Mouse (Mus musculus): ENCODE measurements around the gene Frs3. TPM values are rescaled to one million over a fixed set of nuclear protein-coding genes. Genes with fewer than 3 reads are reported as not detected.
"Not testable (repeated sequence)": the region's sequence is repeated elsewhere in the genome, so short reads cannot be mapped to it uniquely, and the experiment has no call there.

Gene Frs3
- under 1 TPM; 0.16 to 0.49 TPM for polyA plus RNA-seq (2017; shearing (Covaris generic))

DNA sequence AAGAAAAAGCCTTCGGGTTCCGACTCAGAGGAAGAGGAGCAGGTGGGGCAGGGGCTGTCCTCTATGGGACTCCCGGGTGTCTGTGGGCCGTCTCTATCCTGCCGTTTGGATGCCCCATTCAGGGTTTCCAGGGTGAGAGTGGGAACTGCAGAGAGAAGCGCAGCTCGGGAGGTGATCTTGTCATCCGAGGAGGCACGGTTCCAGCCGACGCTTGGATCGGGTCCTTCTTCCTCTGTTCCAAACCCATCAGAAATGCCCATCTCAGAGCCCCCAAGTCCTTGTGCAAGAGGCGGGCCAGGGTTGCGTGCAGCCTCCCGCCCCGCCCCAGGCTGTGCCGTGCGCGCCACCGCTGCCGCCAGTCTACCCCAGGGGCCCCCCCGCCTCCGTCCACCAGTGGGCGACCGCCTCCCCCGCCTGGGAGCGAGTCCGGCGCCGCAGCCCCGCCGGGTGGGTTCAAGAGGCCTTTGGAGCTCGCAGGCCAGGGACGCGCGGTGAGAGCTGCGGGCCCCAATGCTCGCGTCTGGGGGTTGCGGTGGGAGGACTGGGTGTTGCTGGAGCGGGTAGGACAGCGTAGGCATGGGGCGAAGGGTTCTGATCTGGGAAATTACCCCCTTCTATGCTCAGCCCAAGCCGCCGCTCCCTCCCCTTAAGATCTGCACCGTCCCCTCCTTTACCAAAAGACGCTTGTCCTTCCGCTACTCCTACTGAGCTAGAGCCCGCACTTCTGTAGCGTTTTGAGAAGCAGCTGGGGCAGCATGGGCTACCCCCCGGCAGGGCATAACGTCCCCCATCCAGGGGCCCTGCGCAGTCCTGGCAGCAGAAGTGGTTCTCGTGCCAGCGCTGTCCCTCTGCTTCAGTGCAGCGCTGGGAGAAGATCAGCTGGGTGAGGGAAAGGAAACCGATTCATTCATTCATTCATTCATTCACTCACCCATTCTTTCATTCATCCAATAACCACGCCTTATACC is at the start of gene Frs3:
Gene Frs3 (plus strand): TSS at position 423 of the 968 bp plus-strand sequence.
- ATAC-seq: peak; percentile 10

DNA sequence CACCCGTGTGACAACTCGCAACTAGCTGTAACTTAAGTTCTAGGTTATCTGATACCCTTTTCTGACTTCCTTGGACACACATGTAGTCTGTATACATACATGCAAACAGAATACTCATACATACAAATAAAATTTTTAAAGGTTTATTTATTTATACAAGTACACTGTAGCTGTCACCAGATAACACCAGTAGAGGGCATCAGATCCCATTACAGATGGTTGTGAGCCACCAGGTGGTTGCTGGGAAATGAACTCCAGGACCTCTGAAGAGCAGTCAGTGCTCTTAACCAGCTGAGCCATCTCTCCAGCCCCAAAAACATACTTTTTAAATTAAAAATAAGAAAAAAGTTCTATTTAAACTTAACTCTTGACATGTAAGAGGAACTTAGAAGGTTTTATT is 45.8 kb upstream of the Frs3 start:
- no peak for ATAC-seq

DNA sequence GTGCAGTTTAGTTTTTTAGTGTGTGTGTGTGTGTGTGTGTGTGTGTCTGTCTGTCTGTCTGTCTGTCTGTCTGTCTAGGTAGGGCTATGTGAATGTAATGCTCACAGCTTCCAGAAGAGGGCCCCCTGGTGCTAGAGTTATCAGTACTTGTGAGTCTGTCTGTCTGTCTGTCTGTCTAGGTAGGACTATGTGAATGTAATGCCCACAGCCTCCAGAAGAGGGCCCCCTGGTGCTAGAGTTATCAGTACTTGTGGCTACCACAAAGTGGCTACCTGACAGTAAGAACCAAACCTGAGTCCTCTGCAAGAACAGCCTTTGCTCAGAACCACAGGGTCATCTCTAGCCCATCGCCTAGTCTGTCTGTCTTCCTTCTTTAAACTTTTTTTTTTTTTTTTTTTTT is 42.1 kb upstream of the Frs3 start:
- no peak for ATAC-seq

DNA sequence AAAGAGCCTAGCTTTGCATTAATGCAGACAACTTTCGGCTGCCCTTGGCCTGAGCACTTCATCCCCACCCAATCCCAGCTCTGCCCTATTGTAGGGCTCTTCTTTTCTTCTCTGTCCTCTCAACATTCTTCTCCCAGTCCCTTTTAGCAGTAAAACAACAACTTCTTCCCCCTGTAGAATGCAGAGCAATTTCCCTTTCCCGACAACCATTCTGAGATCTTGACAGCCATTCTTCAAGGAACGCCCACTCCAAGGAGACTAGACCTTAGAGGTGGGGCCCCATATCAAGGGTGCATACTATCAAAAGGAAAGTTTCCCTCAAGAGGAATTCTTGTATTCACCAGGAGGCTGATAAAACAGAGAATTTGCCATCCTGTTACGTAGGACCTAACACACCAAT is 39.9 kb upstream of the Frs3 start:
- no peak for ATAC-seq

DNA sequence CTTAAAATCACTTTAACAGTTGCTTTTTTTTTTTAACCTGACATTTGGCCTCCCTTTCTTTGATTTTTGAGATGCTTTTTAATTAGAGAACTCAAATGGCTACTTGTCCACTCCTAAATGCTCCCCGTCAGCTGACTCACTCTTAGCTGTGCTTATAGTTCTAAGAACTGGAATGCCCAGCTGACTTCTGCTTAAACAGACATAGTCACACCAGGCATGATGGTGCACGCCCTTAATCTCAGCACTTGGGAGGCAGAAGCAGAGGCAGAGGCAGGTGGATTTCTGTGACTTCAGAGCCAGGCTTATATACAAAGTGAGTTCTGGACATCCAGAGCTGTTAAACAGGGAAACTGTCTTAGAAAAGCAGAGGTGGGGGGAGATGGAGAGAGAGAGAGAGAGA is 36.9 kb upstream of the Frs3 start:
- ATAC-seq: no peak

DNA sequence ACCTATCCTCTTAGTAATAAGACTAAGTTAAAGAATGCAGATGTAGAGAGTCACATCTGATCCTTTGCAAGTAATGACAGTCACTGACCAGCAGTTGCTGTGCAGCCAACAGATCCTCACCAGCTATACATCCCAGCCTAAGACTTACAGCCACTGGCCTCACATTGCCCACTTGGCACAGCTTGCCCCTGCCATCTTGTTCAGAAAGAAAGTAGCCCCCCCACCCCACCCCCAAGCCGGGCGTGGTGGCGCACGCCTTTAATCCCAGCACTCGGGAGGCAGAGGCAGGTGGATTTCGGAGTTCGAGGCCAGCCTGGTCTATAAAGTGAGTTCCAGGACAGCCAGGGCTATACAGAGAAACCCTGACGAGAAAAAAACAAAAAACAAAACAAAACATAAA is 34.5 kb upstream of the Frs3 start:
- ATAC-seq: not testable (repeated sequence)

DNA sequence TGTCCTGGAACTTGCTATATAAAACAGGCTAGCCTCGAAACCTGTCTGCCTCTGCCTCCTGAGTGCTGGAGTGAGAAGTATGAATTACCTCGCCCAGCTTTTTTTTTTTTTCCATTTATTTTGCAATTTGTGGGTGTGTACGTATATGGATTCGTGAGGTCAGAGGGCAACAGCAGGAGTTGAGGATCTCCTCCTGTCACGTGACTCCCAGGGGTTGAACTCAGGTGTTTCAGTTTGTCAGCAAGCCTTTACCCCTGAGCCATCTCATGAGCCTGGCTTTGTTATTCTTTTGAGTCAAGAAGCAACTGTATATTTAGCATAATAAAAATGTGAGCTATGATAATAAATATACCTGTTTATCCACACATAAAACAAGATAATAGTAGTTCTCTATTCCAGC is 33.1 kb upstream of the Frs3 start:
- ATAC-seq: no peak

DNA sequence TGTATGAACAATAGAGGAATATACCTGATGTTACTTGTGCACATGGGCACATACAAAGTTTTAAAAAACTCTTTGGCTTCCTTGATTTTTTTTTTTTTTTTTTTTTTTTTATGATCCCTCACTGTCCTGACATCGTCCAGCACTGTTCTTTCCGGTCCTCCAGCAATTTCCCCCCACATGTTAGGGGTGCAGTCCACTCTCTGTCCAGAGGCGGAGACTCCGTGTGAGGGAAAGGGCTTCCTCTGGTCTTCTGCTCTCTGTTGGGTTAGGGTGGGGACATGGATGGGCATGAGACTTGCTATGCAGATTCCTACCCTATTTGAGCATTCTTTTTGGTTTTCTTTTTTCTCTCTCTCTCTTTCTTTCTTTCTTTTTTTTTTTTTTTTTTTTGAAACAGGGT is 30.9 kb upstream of the Frs3 start:
- ATAC-seq: no peak

DNA sequence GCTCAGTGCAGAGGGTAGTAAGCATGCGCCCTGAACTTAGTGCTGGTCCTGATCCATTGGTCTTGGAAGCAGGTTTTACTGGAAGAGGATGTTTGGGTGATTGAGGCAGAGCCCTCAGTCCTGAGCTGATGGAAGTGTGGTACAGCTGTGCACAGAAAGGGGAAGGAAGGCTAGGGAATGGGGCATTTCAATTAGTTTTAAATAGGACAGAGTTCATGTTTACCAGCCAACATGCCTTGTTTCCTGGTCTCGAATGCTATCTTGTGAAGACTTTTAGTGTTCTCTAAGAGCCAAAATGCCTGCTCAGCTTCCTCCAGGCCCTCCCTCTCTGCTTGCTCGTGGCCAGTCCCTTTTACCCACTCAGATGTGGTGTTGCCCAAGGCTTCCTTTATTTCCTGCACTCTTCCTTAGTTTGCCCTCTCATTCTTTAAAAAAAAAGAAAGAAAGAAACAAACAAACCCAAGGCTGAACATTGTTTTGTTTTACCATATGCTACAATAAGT is 30.0 kb upstream of the Frs3 start:
- no peak for ATAC-seq

DNA sequence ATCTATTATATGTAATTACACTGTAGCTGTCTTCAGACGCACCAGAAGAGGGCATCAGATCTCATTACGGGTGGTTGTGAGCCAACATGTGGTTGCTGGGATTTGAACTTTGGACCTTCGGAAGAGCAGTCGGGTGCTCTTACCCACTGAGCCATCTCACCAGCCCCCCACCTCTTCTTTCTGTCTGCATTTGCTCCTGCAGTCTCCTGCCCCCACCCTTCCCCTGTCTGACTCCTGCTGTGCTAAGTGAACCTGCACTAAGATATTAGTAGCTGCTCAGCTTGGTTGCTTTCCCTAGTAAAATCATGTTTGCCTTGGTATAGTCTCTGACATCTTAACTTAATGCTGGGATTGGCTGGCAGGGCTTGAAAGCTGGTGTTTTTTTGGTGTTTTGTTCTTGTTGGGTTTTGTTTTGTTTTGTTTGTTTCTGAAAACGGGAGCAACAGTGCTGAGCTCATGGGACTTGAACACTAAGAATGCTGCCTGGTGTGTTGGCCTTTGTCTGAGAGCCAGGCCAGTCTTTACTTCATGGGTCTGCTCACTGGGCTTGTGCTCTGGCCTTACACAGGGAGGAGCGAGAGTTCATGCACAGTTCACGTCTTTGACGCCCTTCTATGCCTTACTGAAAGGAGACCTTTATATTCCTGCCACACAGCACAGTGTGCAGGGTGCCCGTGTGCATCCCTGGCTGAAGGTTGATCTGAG is 25.7 kb upstream of the Frs3 start:
- ATAC-seq: no peak

DNA sequence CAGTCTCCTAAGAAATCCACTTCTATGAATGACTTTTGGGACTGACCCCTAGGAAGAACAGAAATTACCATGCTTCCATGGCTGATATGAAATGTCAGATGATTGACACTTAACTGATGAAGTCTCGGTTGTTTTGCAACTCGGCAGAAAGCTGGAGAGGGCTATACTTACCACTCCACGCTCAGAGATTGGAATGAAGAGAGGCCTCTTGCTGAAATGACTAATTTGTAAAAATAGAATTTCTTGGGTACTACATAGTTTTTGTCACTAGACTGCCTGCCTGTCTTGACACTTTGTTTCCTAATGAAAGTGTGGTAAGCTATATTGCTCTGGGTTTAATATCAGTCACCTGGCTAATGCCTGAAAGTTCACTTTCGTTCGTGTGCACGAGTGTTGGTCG is 24.4 kb upstream of the Frs3 start:
- ATAC-seq: no peak

DNA sequence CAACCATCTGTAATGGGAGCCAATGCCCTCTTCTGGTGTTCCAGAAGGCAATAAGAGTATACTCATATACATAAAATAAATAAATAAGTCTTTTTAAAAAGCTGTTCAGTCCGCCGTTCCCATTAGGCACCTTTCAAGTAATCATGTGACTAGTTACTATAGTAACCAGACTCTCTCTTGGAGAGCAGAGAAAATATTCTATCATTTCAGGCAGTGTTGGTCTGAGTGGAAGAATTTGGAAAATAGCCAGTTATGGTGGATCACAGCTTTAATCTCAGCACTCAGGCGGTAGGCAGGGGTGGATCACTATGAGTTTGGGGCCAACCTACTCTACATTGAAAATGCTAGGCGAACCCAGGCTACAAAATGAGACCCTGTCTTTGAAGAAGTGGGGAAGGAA is 19.7 kb upstream of the Frs3 start:
- no peak for ATAC-seq

DNA sequence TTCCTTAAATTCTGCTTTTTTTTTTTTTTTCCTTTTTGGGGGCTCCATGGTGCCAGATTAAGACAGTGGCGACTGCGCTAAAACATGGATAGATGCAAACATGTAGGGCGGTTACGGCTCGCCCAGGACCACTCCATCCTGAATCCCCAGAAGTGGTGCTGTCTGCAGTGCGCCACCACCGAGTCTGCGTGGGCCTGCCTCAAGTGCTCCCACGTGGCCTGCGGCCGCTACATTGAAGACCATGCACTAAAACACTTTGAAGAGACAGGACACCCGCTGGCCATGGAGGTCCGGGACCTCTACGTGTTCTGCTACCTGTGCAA is 16.9 kb upstream of the Frs3 start:
- ATAC-seq: no peak

DNA sequence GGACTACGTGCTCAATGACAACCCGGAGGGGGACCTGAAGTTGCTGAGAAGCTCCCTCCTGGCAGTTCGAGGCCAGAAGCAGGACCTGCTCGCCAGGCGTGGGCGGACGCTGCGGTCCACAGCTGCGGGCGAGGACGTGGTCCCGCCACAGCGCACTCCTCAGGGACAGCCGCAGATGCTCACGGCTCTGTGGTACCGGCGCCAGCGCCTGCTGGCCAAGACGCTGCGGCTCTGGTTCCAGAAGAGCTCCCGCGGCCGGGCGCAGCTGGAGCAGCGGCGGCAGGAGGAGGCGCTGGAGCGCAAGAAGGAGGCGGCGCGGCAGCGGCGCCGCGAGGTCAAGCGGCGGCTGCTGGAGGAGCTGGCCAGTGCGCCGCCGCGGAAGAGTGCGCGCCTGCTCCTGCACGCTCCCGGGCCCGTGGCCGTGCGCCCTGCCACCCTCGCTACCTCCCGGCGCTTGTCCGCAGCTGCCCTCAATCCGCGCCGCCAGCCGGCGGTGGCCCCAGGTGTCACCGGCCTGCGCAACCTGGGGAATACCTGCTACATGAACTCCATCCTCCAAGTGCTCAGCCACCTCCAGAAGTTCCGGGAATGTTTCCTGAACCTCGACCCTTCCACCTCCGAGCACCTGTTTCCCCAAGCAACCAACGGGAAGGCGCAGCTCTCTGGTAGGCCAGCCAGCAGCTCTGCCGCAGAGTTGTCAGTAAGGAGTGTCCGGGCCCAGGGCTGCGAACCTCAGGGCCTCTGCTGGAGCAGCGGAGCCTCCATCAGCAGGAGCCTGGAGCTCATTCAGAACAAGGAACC is 16.3 kb upstream of the Frs3 start:
- ATAC-seq: no peak

DNA sequence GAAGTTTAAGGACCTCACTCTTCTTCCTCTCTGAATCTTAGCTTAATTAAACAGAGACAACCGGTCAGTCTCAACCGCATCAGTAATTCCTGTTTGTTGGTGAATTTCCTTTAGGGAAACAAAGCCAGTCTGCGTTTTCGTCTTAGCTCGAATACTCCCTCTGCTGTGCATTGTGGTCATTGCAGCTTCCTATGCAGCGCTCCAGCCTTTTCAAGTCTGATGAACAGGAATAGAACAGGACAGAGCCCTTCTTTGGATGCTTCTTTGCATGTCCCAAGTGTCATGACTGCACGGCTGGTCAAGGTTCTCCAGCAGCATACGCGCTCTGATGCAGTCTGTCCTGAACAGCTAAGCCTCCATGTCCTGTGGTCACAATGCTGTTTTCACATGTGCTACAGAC is 12.2 kb upstream of the Frs3 start:
- peak; percentile 51 for ATAC-seq

DNA sequence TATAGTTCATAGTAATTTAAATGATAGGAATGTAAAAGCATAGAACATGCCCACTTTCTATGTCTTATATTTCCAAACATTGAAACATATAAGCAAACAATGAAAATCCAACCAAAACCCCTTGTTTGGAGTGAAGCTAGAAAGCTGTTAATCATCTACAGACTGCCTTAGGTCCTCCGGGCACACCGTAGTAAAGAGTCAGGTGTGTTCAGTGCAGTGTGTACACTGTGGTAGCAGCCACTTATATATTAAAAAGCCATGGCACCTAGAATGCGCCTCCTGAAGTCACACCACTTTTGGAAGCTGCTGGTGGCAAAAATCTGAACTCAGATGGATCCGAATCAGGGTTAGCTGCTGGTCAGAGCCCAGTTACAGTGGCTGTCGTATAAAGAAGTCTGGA is 10.6 kb upstream of the Frs3 start:
- no peak for ATAC-seq

DNA sequence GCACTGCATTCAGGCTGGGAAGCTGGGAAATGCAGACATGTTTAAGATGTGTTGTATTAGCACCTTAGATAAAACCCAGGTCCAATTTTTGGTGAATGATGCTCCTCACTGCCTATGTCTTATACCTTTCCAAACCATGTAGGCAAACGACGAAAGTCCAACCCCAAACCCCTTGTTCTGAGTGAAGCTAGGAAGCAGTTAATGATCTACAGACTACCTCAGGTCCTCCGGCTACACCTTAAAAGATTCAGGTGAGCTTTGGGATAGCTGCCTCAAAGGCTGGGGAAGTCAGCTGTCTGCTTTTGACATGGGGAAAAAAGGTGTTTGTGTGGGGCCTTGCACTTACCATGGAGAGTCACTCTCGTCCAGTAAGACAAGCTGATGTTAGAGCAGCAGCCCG is 10.1 kb upstream of the Frs3 start:
- ATAC-seq: no peak

DNA sequence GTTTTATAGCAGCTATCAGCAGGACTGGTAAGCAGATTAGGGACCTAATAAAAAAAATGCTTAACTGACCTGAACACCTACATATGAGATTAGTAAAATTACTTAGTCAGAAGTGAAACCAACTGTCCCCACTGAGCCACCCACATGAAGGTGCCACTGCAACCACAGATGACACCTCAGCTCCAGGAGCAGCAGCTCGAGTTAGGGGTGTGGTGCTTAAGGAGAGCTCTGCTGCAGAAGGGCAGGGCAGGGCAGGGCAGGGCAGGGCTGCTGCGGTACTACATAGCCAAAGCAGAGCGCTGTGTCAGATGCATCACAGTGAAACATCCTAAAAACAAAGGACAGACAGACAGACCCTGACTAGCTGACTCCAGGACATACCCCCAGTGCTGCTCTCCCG is 6.0 kb upstream of the Frs3 start:
- ATAC-seq: no peak

DNA sequence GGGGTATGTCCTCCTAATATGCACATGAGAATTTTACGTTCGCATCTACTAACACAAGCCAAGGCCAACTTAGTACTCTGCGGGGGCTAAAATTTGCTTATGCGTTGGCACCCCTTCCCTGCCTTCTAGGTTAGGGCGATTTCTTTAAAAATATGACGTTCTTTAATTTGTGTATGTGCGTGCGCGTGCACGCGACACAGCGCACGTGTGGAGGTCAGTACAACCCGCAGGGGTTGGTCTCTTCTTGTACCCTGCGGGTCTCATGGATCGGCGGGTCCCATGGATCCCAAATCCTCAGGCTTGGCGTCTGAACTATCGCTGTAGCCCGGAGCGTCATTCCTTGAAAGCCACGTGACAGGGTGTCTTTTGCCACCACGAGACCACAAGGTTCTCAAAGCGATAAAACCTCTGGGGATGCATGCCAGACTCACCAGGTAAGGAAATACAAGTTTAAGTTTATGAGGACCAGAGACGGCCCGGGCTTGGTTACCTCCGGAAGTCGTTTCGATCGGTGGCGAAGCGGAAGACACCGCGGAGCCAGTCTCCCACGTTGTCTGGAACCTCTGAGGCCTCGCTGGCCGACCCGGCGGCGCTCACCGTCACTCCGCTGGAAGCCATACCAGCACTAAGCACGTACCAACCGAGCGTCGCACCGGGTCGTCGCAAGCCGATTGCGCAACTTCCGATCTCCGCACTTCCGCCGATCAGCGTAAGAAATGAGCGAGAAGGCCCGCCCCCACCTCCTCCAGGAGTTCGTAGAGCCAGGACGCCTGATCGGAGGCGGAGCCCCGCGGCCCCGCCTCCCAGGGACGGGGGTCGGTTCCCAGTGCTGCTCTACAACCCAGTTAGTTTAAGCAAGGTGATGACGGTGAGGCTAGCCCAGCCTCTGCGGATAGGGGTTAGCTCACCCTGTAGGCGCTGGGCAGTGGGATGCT is 1.2 kb upstream of the Frs3 start:
- peak; percentile 96 for ATAC-seq

DNA sequence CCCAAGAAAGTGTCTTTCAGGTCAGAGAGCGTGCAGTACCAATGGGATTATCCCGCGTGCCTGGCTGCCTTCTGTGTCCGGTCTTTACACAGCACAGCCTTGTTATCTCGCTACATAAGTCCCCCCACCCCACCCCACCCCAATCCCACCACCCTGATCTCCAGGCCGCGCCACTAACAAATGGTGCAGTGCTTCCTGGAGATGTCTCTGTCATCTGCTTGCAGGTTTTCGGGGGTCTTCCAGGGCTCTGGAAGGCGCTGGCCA is 554 bp upstream of the Frs3 start, which contains the start of gene Tomm6:
Gene Tomm6 (minus strand): TSS at position 43 of the 264 bp plus-strand sequence.
- no peak for ATAC-seq

DNA sequence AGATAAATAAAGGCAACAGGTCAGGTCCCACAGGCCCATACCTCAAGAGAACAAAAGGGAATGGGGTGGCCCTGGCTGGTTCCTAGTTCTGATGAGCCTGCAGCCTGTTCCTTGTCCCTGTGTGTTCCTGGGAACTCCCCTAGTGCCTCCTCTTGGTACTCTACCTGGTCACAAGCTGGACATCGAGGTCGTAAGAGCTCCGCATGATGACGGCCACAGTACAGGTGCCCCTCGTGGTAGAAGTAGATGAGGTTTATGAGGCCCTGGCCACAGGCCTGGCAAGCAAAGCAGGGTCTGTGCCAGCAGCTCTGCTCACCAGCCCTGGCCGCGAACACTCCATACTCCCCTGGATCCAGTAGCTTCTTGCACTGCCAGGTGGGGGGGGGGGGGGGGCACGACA is 1.1 kb downstream of the Frs3 start:
- ATAC-seq: no peak

DNA sequence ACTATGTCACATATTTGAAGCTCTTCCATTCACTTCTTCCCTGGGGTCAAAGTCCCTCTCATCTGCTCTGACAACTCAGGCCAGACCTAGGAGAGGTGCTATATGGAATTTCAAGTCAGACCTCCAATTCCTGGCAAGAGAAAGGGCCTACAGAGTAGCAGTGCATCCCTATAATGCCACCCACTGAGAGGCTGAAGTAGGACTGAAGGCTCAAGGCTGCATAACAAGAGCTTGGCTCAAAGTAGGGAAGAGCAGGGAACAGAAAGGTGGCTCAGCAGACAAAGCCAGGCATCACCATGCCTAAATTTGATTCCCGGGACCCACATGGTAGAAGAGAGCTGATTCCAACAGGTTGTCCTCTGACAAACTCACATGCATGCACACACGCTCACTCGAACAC is 2.8 kb downstream of the Frs3 start:
- ATAC-seq: no peak

Data from CD4-positive, CD25-positive, alpha-beta regulatory T cell, adult 4 months (primary cell).